Mouse (Mus musculus) G1E (cell line): ENCODE data around the gene Cops7a. TPM values are rescaled to one million over a fixed set of nuclear protein-coding genes. Genes with fewer than 3 reads are reported as not detected.

ENCODE experiments used
- ATAC-seq: 2 replicates; pipeline ENCODE4 v1.8.0; 2016; ENCODE audit warnings: mild to moderate bottlenecking; ENCODE audit not compliant: insufficient number of reproducible peaks, poor library complexity, low FRiP score, severe bottlenecking; ENCODE audit errors: extremely low read depth
- DNase-seq: peaks from one replicate; pipeline ENCODE4 v3.0.0; 2012; ENCODE audit warnings: low spot score
- H3K27me3 ChIP-seq: 2 replicates; pipeline ENCODE4 v1.6.1; 2012; ENCODE audit warnings: mild to moderate bottlenecking, low read length, inconsistent platforms; ENCODE audit not compliant: insufficient read depth
- H3K36me3 ChIP-seq: replicated peaks from 2 replicates; pipeline ENCODE3; 2012; ENCODE audit warnings: mild to moderate bottlenecking, inconsistent platforms
- H3K4me1 ChIP-seq: 2 replicates; pipeline ENCODE4 v1.6.1; 2012; ENCODE audit warnings: low read depth, low read length, inconsistent platforms, mixed read lengths; ENCODE audit not compliant: insufficient read depth
- H3K4me3 ChIP-seq: 2 replicates; pipeline ENCODE4 v1.5.1; 2012; ENCODE audit warnings: low read depth, mild to moderate bottlenecking, inconsistent platforms, low read length, moderate library complexity, mixed read lengths
- H3K9me3 ChIP-seq: replicated peaks from 2 replicates; pipeline ENCODE4 v1.6.1; 2012; ENCODE audit warnings: inconsistent platforms
- CTCF ChIP-seq: IDR thresholded peaks from 2 replicates; pipeline ENCODE4 v1.5.1; 2012; ENCODE audit warnings: low read depth, low read length, inconsistent platforms, mixed read lengths
- GATA1 ChIP-seq: IDR thresholded peaks from 2 replicates; pipeline ENCODE4 v1.6.1; 2012; ENCODE audit warnings: borderline replicate concordance, low read length, inconsistent platforms, mixed read lengths
- GATA2 ChIP-seq: IDR thresholded peaks from 2 replicates; pipeline ENCODE4 v1.6.1; 2012; ENCODE audit warnings: low read depth, low read length, inconsistent platforms, borderline replicate concordance
- POLR2AphosphoS5 ChIP-seq: IDR thresholded peaks from 2 replicates; pipeline ENCODE4 v1.6.1; 2012; ENCODE audit warnings: low read depth, low read length, inconsistent platforms; ENCODE audit not compliant: insufficient replicate concordance
- TAL1 ChIP-seq: conservative IDR thresholded peaks from 2 replicates; pipeline ENCODE4 v1.6.1; 2012; ENCODE audit warnings: low read depth, low read length, inconsistent platforms, mixed read lengths
- polyA plus RNA-seq: library from polyadenylated mRNA; stranded (reverse); fragments of >175 nt; gene quantifications from 2 replicates; pipeline ENCODE4 v1.2.3, GENCODE M21; 2012
- total RNA-seq, 2 experiments: library from RNA; stranded (forward) in 1 of 2; stranded (reverse) in 1 of 2; fragments of 200-1000 nt in 1 of 2; fragments of >200 nt in 1 of 2; fragmentation: Nextera tagmentation in 1 of 2; gene quantifications; 2 replicates each; pipeline ENCODE4 v1.2.3; 2014 to 2017

The Cops7a gene
- total and polyA plus RNA-seq, 3 experiments: 62.2 to 123 (median 79.0) TPM

GRCm38 (mm10) chr6:124995246-124995645 is 29.9 kb upstream of the Cops7a start:
- no peak overlapping the region for H3K4me3 ChIP-seq
- H3K4me1 ChIP-seq: peaks cover 13% of the 10 kb centered on the region
- H3K36me3 ChIP-seq: no peaks in the 10 kb centered on the region
- ATAC-seq: no peak
- peaks cover 2% of the 10 kb centered on the region for H3K9me3 ChIP-seq
- TF ChIP-seq TAL1: no peak
- no peak for TF ChIP-seq GATA1
- H3K27me3 ChIP-seq: peaks cover 68% of the 10 kb centered on the region
- DNase-seq: no peak

- Histone ChIP-seq H3K27me3 (peaks cover 66% of the 10 kb centered on the region), H3K36me3 (no peaks in the 10 kb centered on the region), H3K4me3 (no peak overlapping the region), H3K4me1 (peaks cover 12% of the 10 kb centered on the region), H3K9me3 (peaks cover 10% of the 10 kb centered on the region)
- DNase-seq (no peak), ATAC-seq (no peak)
- TF ChIP-seq TAL1: no peak
- no peak for TF ChIP-seq POLR2AphosphoS5
- no peak for TF ChIP-seq GATA1
- TF ChIP-seq GATA2: no peak
- TF ChIP-seq CTCF: no peak
Observed at GRCm38 (mm10) chr6:124993876-124994275, 28.5 kb upstream of the Cops7a start.

GRCm38 (mm10) chr6:124993365-124993764 is 28.0 kb upstream of the Cops7a start:
- no peak for TF ChIP-seq CTCF
- no peak for TF ChIP-seq GATA1
- TF ChIP-seq TAL1: no peak
- no peak for TF ChIP-seq POLR2AphosphoS5
- no peak for TF ChIP-seq GATA2
- ATAC-seq: no peak
- H3K9me3 ChIP-seq: peaks cover 10% of the 10 kb centered on the region
- H3K4me3 ChIP-seq: no peak overlapping the region
- no peak for DNase-seq
- peaks cover 12% of the 10 kb centered on the region for H3K4me1 ChIP-seq
- peaks cover 61% of the 10 kb centered on the region for H3K27me3 ChIP-seq
- no peaks in the 10 kb centered on the region for H3K36me3 ChIP-seq

- Histone ChIP-seq H3K9me3 (peaks cover 10% of the 10 kb centered on the region), H3K36me3 (no peaks in the 10 kb centered on the region), H3K27me3 (peaks cover 50% of the 10 kb centered on the region), H3K4me1 (peaks cover 9% of the 10 kb centered on the region), H3K4me3 (no peak overlapping the region)
- TF ChIP-seq TAL1 (no peak), CTCF (no peak), GATA1 (no peak), POLR2AphosphoS5 (no peak), GATA2 (no peak)
- ATAC-seq: no peak
- DNase-seq: no peak
Observed at GRCm38 (mm10) chr6:124992241-124992640, 26.9 kb upstream of the Cops7a start.

- DNase-seq (no peak), ATAC-seq (no peak)
- TF ChIP-seq CTCF (peak; percentile 46), GATA1 (no peak), POLR2AphosphoS5 (no peak), GATA2 (no peak), TAL1 (no peak)
- H3K36me3 ChIP-seq: peaks cover 32% of the 10 kb centered on the region
- peaks cover 31% of the 10 kb centered on the region for H3K4me1 ChIP-seq
- H3K9me3 ChIP-seq: no peaks in the 10 kb centered on the region; the same call in 1 of the 2 replicates
- no peaks in the 10 kb centered on the region; the same call in 1 of the 2 replicates for H3K27me3 ChIP-seq
- no peak overlapping the region for H3K4me3 ChIP-seq
Observed at GRCm38 (mm10) chr6:124967766-124968165, 2.4 kb upstream of the Cops7a start.

- Histone ChIP-seq H3K9me3 (no peaks in the 10 kb centered on the region; the same call in 1 of the 2 replicates), H3K27me3 (no peaks in the 10 kb centered on the region; the same call in 1 of the 2 replicates), H3K36me3 (peaks cover 43% of the 10 kb centered on the region), H3K4me1 (peaks cover 41% of the 10 kb centered on the region), H3K4me3 (peak overlapping the region; percentile 84)
- ATAC-seq: no peak
- no peak for DNase-seq
- TF ChIP-seq POLR2AphosphoS5 (no peak), CTCF (peak; percentile 26; the same call in 1 of the 2 replicates), GATA1 (no peak)
Observed at GRCm38 (mm10) chr6:124966466-124967118, 1.3 kb upstream of the Cops7a start.

- TF ChIP-seq CTCF (no peak), POLR2AphosphoS5 (no peak), GATA2 (no peak), TAL1 (no peak), GATA1 (no peak)
- Histone ChIP-seq H3K9me3 (no peaks in the 10 kb centered on the region; the same call in 1 of the 2 replicates), H3K4me1 (peaks cover 48% of the 10 kb centered on the region), H3K36me3 (peaks cover 52% of the 10 kb centered on the region), H3K27me3 (no peaks in the 10 kb centered on the region), H3K4me3 (peak overlapping the region; percentile 84)
- DNase-seq: no peak
- no peak for ATAC-seq
Observed at GRCm38 (mm10) chr6:124965747-124966146, 409 bp upstream of the Cops7a start.
